8 mouse cellular contexts compared by ENCODE assay signal in the genomic region with DNA sequence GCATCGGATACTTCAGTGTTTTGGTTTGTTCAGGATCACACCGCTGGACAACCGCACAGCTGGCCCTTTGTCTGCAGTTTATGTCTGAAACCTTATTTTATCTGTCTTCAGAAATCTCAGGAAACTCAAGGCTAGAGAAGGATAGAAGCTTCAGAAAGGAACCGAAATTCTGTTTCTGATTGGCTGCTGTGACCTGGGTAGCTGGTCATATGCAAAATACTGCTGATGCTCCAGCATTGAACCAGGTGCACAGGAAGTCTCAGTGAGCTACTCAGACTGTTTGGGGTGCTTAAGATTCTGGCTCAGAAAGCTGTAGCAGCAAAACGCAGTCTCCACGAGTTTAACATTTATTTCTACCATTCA. TPM values are rescaled to one million over a fixed set of nuclear protein-coding genes. Genes with fewer than 3 reads are reported as not detected.
DNase-seq lines count a peak whose midpoint lies in the region; ATAC-seq lines count a peak whose summit lies in the region.

No protein-coding gene starts in this region.

- peak overlapping the region; percentile 92 for H3K4me3 ChIP-seq in embryonic facial prominence, embryonic 10.5 days
- H3K4me3 ChIP-seq in midbrain, embryonic 14.5 days (replicated peaks; ENCODE audit: low read depth, low read length), result peak overlapping the region; percentile 87

- peak; percentile 49 for DNase-seq in embryo, embryonic 10 days (ENCODE audit: low spot score)
- DNase-seq in embryo, embryonic 9.5 days (ENCODE audit: extremely low spot score), result no peak
- DNase-seq in A20 (ENCODE audit: low read depth, low spot score), result peak; percentile 91
- DNase-seq in embryonic facial prominence, embryonic 10.5 days (ENCODE audit: low spot score), result no peak
- DNase-seq in induced T-regulatory cell, adult 2 months (ENCODE audit: low read depth), result peak; percentile 92
- peak; percentile 74 for DNase-seq in midbrain, embryonic 14.5 days
- DNase-seq in layer of hippocampus, adult 8-10 months (ENCODE audit: low spot score in 2 of 2), result no peak
- no peak for DNase-seq in gastrocnemius, postnatal 36 days

- intact Hi-C loops in gastrocnemius, postnatal 36 days (cut with DNase I), result loop anchor here (2.0 to 10.0 kb wide), 3 partner anchors 130 to 486 kb away; a partner anchor contains a TSS

- H3K9me3 ChIP-seq in embryonic facial prominence, embryonic 10.5 days, result no peaks in the 10 kb centered on the region
- H3K9me3 ChIP-seq in midbrain, embryonic 14.5 days (ENCODE audit: control insufficient read depth, low read length), result no peaks in the 10 kb centered on the region

- H3K36me3 ChIP-seq in embryonic facial prominence, embryonic 10.5 days (replicated peaks), result peaks cover 16% of the 10 kb centered on the region; the same call in 1 of the 2 replicates
- H3K36me3 ChIP-seq in midbrain, embryonic 14.5 days (ENCODE audit: control insufficient read depth, insufficient read depth, low read length), result no peaks in the 10 kb centered on the region

- H3K27me3 ChIP-seq in embryonic facial prominence, embryonic 10.5 days (replicated peaks; ENCODE audit: low read depth, poor library complexity, severe bottlenecking), result no peaks in the 10 kb centered on the region
- no peaks in the 10 kb centered on the region for H3K27me3 ChIP-seq in midbrain, embryonic 14.5 days (ENCODE audit: control insufficient read depth, insufficient read depth, low read length)

- peak overlapping the region; percentile 64 for H3K4me2 ChIP-seq in midbrain, embryonic 14.5 days (ENCODE audit: low read length)

- peak overlapping the region; percentile 86 for H3K9ac ChIP-seq in midbrain, embryonic 14.5 days (replicated peaks; ENCODE audit: low read length)

- WGBS in embryonic facial prominence, embryonic 10.5 days, result 2% methylated on average over 6 of the region's 6 CpGs
- WGBS in midbrain, embryonic 14.5 days, result 3% methylated on average over 6 of the region's 6 CpGs

- peak; percentile 84 for ATAC-seq in midbrain, embryonic 14.5 days (ENCODE audit: low FRiP score, low TSS enrichment)

- H3K27ac ChIP-seq in embryonic facial prominence, embryonic 10.5 days (replicated peaks), result peak overlapping the region; percentile 97
- H3K27ac ChIP-seq in midbrain, embryonic 14.5 days (replicated peaks; ENCODE audit: low read depth, low read length), result peak overlapping the region; percentile 88

- H3K4me1 ChIP-seq in embryonic facial prominence, embryonic 10.5 days, result peaks cover 11% of the 10 kb centered on the region
- H3K4me1 ChIP-seq in midbrain, embryonic 14.5 days (ENCODE audit: control insufficient read depth, insufficient read depth, low read length), result no peaks in the 10 kb centered on the region; the same call in 1 of the 2 replicates

RNA-seq across cellular contexts. Expression of a gene that starts 0.4 kb away (rescaled TPM):
- 9.3 and 9.4 TPM in 2 replicates for polyA plus RNA-seq in embryonic facial prominence, embryonic 10.5 days (2016; fragmentation: Nextera tagmentation; extraction: Ambion mirVana)
- 5.5 and 7.6 TPM in 2 replicates for polyA plus RNA-seq in midbrain, embryonic 14.5 days (2014; fragmentation: Nextera tagmentation; extraction: Ambion mirVana)
- total RNA-seq in layer of hippocampus, adult 8-10 months (2022), result 1 to 10 TPM; 4.0 to 5.8 (median 4.4) TPM
- total RNA-seq in gastrocnemius, postnatal 36 days (2021), result under 1 TPM; 0.26 to 0.39 TPM

Comparison
In these comparisons a context has a peak if more than half of its experiments do, and no peak if none do; other contexts are left out.
1. DNase-seq: peak in embryo, embryonic 10 days (single experiment), A20 (single experiment), induced T-regulatory cell, adult 2 months (single experiment) and midbrain, embryonic 14.5 days (single experiment); none in embryo, embryonic 9.5 days (single experiment), embryonic facial prominence, embryonic 10.5 days (single experiment), layer of hippocampus, adult 8-10 months (0 of 2) and gastrocnemius, postnatal 36 days (0 of 2).